Mouse (Mus musculus) neutrophil, adult 5-6 weeks (primary cell): ENCODE results near the gene Pabpn1. TPM values are rescaled to one million over a fixed set of nuclear protein-coding genes. Genes with fewer than 3 reads are reported as not detected.

Experiments
- ATAC-seq: fragments of 151-379, 151-347 bp; 2 replicates; pipeline ENCODE4 v1.8.0; 2017; ENCODE audit warnings: mild to moderate bottlenecking, moderate TSS enrichment; ENCODE audit not compliant: insufficient number of reproducible peaks, poor library complexity, low FRiP score, severe bottlenecking; ENCODE audit errors: extremely low read depth
- total RNA-seq: library from RNA; stranded (forward); fragments of 200-1000 nt; gene quantifications from 2 replicates; pipeline ENCODE4 v1.2.3, GENCODE M21; 2017

The Pabpn1 gene
- total RNA-seq, 1 experiment from 2014 or later = 198 TPM

GRCm38 (mm10) chr14:54884022-54884712, 8.1 kb upstream of the Pabpn1 start:
- no peak for ATAC-seq

- ATAC-seq = no peak
These were observed 7.0 kb upstream of the Pabpn1 start for GRCm38 (mm10) chr14:54885309-54885708.

GRCm38 (mm10) chr14:54893651-54894181, 1.4 kb downstream of the Pabpn1 start:
- ATAC-seq = peak; percentile 96

GRCm38 (mm10) chr14:54894296-54895151, 2.2 kb downstream of the Pabpn1 start:
- ATAC-seq = no peak

DNA sequence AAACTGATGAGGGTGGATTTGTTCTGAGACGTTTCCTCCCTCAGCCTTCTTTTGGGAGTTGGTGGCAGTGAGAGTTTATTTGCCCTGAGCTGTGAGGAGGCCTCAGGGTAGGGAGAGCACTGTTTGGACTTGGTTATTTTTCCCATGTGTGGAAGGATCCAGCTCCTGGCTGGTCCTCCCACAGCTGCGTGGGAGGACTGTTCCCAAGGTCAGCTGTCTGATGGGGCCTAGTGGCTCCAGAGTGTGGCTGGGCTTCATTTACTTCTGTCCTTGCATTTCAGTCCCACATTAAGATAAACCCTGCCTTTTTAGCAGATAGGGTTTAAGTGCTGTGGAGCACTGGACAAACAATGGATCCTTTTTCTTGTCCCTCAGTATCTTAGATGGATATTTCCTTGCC, 5.1 kb downstream of the Pabpn1 start:
- ATAC-seq = no peak

DNA sequence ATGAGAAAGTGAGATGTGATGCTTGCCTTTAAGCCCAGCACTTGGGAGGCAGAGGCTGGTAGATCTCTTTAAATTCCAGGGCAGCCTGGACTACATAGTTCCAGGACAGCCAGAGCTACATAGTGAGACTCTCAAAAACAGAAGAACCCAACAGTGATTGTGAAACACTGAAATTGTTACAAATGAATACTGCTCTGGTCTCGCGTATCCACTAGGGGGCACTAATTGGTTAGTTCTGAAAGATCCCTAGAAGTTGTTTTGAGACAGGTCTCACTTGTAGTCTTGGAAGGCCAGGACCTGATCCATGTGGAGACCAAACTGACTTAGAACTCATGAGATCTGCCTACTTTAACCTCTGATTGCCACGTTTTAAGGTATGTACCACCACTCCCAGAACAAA, 8.1 kb downstream of the Pabpn1 start:
- peak; percentile 86 for ATAC-seq

DNA sequence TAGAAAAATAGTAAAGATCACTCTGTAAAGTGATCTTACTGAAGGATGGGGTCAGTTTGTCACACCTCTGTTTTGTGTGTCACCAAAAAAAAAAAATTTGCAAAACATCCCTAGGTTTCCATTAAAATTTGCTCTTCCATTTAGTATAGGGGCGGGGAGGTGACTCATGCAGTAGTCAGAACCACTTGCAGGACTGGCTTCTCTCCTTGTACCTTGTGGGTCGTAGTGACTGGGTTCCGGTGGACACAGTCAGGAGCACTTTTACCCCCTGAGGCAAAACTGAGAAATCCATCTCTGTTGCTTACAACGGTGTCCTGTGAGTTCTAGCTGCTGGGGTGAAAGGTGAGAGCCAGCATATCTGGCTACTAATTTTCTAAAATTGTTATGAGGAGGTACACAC, 11.3 kb downstream of the Pabpn1 start:
- no peak for ATAC-seq

DNA sequence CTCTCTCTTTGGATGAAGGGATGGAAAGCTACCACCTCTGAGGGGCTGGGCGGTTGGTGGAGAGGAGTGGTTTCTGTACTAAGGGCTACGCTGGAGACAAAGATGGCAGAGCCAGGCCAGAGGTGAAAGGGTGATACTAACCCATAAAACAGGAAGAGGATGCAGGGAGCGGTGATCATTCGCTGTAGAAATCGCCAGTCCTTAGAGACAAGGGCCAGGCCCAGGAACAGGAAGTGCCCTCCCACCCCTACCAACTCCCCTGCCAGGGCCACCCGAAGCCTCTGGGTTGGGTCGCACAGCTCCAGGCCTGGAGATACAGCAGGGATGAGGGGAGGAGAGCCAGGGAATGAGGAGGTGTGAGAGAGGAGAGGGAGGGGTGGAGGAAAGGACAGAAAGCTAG, 16.4 kb downstream of the Pabpn1 start:
- ATAC-seq = no peak

DNA sequence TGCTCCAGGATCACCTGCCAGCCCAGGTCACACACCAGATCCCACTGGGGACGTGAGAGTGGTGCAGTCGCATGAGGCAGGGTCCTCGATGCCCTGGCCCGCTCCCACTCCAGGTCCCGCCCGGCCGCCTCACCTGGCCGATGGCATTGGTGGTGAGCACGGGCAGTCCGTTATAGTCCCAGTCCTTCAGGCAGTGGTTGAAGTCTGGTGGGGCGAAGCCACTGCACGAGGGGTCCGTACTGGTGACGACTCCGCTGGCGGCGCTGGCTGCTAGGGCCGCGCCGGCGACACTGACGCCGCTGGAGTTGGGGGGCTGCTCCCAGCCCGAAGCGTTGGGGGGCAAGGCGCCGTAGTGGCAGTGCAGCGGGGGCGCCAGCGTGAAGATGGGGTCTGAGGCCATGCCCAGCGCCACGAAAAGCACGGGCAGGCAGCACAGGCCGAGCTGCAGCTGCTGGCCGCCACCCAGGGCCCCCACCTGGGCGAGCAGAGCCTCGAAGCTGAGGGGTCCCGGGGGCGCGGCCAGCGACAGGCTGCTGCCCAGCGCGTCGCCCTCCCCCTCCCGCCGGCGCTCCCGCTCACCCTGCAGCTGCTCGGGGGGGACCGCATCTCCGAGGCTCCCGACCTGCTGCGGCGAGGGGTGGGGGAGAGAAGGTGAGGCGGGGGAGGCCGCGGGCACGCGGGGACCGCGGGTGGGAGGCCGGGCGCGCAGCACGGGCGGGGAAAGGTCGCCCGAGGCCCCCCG, 20.0 kb downstream of the Pabpn1 start:
- no peak for ATAC-seq

DNA sequence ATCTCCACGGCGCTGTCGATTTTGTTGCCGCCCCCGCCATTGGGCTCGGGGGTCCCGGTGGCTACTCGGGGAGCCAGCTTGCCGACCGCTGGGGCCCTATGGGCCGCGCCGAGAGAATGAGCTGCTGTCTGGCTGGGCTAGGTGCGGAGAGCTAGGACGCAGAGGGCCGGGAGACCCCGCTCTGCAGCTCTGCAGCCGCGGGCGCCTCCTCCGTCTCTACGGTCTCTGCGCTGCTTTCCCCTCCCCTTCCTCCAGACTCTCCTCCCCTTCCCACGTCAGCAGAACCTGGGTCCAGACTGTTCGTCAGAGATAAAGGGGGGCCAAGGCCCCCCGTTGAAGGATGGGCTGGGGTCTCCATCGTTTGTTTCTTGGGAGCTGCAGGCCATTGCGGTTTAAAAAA, 20.6 kb downstream of the Pabpn1 start, which contains the start of gene Slc22a17:
TSS of gene Slc22a17 (minus strand) at position 247 of the 400 bp plus-strand sequence.
- peak; percentile 30; the same call in 1 of the 2 replicates for ATAC-seq

- ATAC-seq = no peak
These were observed 21.0 kb downstream of the Pabpn1 start for GRCm38 (mm10) chr14:54913343-54913742.

DNA sequence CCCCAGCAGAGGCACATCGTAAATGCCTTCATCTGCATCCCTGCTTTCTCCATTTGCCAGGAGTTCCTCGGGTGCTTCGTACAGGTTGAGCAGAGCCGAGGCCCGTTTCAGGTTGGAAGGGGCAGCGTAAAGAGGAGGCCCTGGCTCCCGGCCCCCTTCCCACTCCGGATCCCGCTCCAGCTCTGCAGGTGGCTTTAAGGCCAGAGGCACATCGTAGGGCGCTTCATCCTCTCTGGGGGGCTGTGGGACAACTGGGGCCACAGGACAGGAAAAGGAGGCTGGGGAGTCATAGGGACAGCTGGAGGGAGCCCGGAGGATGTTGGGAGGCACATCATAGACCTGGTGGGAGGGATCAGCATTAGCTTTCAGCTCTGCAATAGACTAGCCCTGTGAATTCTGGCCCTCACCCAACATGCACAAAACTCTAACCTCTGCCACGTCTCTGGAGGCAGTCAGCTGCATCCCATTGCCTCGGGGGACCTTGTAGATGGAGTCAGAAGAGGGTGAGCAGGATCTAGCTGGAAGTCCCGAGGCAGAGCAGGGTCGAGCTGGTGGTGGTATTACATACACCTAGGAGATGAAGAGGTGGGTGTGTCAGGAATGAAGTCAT, 27.9 kb downstream of the Pabpn1 start:
- no peak for ATAC-seq

DNA sequence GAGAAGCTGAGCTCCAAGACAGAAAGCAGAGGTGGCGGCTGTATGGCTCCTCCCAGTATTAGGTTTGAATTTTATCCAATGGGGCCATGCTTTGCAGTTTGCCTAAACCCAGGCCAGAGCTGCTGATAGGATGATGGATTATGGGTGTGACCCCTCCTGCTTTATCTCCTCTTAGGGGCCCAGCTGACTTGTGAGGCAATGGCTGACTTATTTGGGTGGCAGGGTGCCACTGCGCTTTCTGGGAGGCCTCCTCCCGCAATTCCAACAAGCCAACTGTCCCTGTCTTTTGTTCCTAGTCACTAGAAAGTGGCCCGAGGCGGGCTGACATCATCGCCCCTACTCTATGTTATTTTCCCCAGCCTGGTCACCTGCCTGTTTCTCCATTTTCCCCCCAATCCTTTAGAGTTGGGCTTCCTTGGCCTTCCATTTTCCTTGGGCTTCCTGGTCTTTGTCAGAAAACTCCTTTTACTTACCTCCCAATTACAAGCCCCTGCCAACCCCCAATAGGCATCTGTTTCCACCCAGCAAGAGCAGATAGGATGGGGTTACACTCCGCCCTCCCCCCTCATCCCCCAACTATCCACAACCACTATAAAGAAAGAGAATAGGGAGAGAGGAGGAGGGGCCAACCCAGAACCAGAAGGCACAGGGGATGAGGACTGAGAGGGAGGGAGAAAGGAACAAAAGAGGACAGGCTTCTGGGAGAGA, 32.5 kb downstream of the Pabpn1 start:
- no peak for ATAC-seq

DNA sequence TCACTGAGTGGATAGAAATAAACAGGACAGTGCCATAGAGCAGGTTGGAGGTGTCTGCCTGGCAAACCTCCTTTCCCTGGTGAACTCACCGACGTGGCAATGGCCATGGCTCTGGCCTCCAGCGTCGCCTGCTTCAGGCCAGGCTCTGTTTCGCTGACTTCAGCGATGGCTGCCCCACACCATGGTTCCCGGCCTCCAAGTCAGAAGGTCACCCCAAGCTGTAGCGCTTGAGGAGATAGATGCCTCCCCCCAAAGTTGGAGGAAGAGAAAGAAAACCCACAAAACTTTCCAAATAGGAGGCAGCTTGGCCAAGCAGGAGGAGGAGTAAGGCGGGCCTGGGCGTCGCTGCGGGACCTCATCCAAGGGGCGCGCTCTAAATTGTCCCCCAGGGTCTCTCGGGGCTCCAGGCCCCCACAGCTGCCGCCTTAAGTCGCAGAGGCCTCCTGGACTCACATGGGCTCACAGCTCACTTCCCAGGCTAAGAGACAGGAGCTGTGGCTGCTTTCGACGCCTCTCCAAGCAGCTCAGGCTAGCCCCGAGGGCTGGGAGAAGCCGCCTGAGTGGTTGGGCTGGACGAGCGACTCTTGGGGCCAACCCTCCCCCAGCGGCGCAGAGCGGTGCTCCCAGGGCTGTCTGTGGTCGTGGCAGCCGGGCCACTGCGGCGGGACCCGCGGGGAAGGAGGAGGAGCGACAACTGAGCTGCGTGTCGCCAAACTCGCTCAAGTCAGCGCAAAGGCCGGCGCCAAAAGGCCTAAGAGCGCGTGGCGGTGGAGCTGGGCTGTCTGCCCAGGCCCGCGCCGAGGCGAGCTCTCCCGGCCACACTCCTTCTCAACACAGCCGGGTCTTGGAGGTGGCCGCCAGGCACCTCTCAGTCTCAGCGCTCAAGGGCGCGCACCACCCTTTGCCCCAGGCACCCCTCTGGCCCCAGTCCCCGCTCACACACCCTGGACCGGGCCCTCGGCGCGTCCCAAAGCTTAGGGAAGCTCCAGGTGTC, 33.3 kb downstream of the Pabpn1 start, which contains the start of gene Efs:
TSS of gene Efs (minus strand) at position 778 of the 994 bp plus-strand sequence.
- no peak for ATAC-seq

GRCm38 (mm10) chr14:54926401-54927158, 34.3 kb downstream of the Pabpn1 start:
- no peak for ATAC-seq

DNA sequence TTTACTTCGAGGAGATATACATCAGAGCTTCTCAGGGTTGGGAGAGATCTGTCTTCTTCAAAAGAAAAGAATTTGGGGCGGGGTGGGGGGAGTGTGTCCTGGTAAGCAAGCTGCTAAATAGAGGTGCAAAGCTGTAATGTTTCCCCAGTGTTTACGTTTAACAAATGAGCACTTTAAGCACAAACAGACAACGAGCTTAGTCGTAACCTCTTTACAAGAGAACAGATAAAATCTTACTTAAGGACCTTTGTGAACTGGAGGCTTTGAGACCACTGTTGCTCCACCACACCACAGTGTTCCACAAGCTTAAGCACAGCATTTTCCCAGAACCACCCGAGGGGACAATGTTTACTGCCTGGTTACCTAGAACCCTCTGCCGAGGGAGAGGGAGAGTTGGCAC, 35.0 kb downstream of the Pabpn1 start:
- ATAC-seq = no peak
